Mouse (Mus musculus) hindbrain, postnatal 0 days (tissue): ENCODE data around the gene Nqo2. TPM values are rescaled to one million over a fixed set of nuclear protein-coding genes. Genes with fewer than 3 reads are reported as not detected.

Experiments
- ATAC-seq: fragments of 200-750 bp; cut with Nextera tagmentation; 2 replicates; pipeline ENCODE4 v1.8.0; 2017; ENCODE audit warnings: mild to moderate bottlenecking, moderate TSS enrichment, moderate library complexity
- DNase-seq: peaks from one replicate; pipeline ENCODE4 v3.0.0-alpha.2; 2015; ENCODE audit warnings: low spot score
- H3K27ac ChIP-seq: fragments of 300-500 bp; sonication (generic); 2 replicates; pipeline ENCODE4 v1.5.1; 2014; ENCODE audit warnings: mild to moderate bottlenecking
- H3K27me3 ChIP-seq: fragments of 300-500 bp; sonication (generic); 2 replicates; pipeline ENCODE4 v1.6.1; 2014; ENCODE audit warnings: low read length, mixed read lengths; ENCODE audit not compliant: insufficient read depth
- H3K36me3 ChIP-seq: fragments of 300-500 bp; sonication (generic); 2 replicates; pipeline ENCODE4 v1.6.1; 2014; ENCODE audit warnings: low read length, mixed read lengths; ENCODE audit not compliant: insufficient read depth
- H3K4me1 ChIP-seq: fragments of 300-500 bp; sonication (generic); 2 replicates; pipeline ENCODE4 v1.6.1; 2014; ENCODE audit warnings: antibody characterized with exemption, low read length, mixed read lengths; ENCODE audit not compliant: insufficient read depth
- H3K4me2 ChIP-seq: fragments of 300-500 bp; sonication (generic); 2 replicates; pipeline ENCODE4 v1.6.1; 2014; ENCODE audit warnings: low read depth, mild to moderate bottlenecking, low read length, moderate library complexity, mixed read lengths
- H3K4me3 ChIP-seq: fragments of 300-500 bp; sonication (generic); 2 replicates; pipeline ENCODE4 v1.5.1; 2014; ENCODE audit warnings: low read length
- H3K9ac ChIP-seq: fragments of 300-500 bp; sonication (generic); replicated peaks from 2 replicates; pipeline ENCODE4 v1.6.1; 2014; ENCODE audit warnings: mild to moderate bottlenecking, low read length, moderate library complexity, mixed read lengths
- H3K9me3 ChIP-seq: fragments of 300-500 bp; sonication (generic); 2 replicates; pipeline ENCODE4 v1.6.1; 2016; ENCODE audit warnings: low read length, mixed read lengths
- CTCF ChIP-seq: IDR thresholded peaks from 2 replicates; pipeline ENCODE4 v1.5.1; 2016; ENCODE audit warnings: antibody characterized with exemption, control low read depth, low read depth
- whole genome bisulfite sequencing: fragments of 180-500 bp; shearing (Covaris S2); extraction: QIAGEN DNeasy Blood & Tissue Kit; methylation state at CpG from one replicate; pipeline ENCODE4 v1.1.7; 2014; 5-methylcytosine and 5-hydroxymethylcytosine counted together
- polyA plus RNA-seq: library from polyadenylated mRNA; unstranded; fragments of >200 nt; fragmentation: Nextera tagmentation; extraction: Ambion mirVana; gene quantifications from 2 replicates; pipeline ENCODE4 v1.2.1, GENCODE M21; 2015
- total RNA-seq: library from RNA; depleted of rRNA; stranded (reverse); fragments of >200 nt; gene quantifications from 2 replicates; pipeline ENCODE4 v1.2.3, GENCODE M21; 2014

Nqo2 gene
- total and polyA plus RNA-seq, 2 experiments from 2014 or later = 4.0 to 9.5 TPM

GRCm38 (mm10) chr13:33966574-33966973, 2.1 kb downstream of the Nqo2 start:
- ATAC-seq = no peak
- peaks cover 3% of the 10 kb centered on the region; the same call in 1 of the 2 replicates for H3K4me1 ChIP-seq
- H3K4me2 ChIP-seq = no peak overlapping the region
- TF ChIP-seq CTCF = no peak
- no peak for DNase-seq
- no peak overlapping the region for H3K27ac ChIP-seq
- no peaks in the 10 kb centered on the region for H3K36me3 ChIP-seq
- no peaks in the 10 kb centered on the region for H3K27me3 ChIP-seq
- H3K9ac ChIP-seq = no peak overlapping the region
- no peaks in the 10 kb centered on the region for H3K9me3 ChIP-seq
- no peak overlapping the region for H3K4me3 ChIP-seq

GRCm38 (mm10) chr13:33989625-33990024, 25.1 kb downstream of the Nqo2 start:
- Histone ChIP-seq H3K9ac (no peak overlapping the region), H3K36me3 (no peaks in the 10 kb centered on the region), H3K27me3 (no peaks in the 10 kb centered on the region), H3K9me3 (no peaks in the 10 kb centered on the region), H3K4me1 (no peaks in the 10 kb centered on the region), H3K4me3 (no peak overlapping the region), H3K27ac (no peak overlapping the region), H3K4me2 (no peak overlapping the region)
- no peak for DNase-seq
- 84% methylated on average over 5 of the region's 5 CpGs for WGBS
- no peak for ATAC-seq
- TF ChIP-seq CTCF = no peak

- WGBS = 25% methylated on average over 1 of the region's 1 CpGs
- Histone ChIP-seq H3K36me3 (no peaks in the 10 kb centered on the region), H3K27ac (no peak overlapping the region), H3K9me3 (no peaks in the 10 kb centered on the region), H3K27me3 (no peaks in the 10 kb centered on the region), H3K4me2 (no peak overlapping the region), H3K4me1 (no peaks in the 10 kb centered on the region), H3K4me3 (no peak overlapping the region), H3K9ac (no peak overlapping the region)
- peak; percentile 92 for TF ChIP-seq CTCF
- peak; percentile 79 for ATAC-seq
- DNase-seq = peak; percentile 82
Measured at GRCm38 (mm10) chr13:33995197-33995596, 30.7 kb downstream of the Nqo2 start.

- H3K4me2 ChIP-seq = peak within 1 kb of the TSS; percentile 91
- H3K4me1 ChIP-seq = peaks cover 3% of the 10 kb centered on the region
- peak; percentile 97 for ATAC-seq
- H3K4me3 ChIP-seq = peak within 1 kb of the TSS; percentile 73
- peak; percentile 66 for TF ChIP-seq CTCF
- no peaks in the 10 kb centered on the region for H3K27me3 ChIP-seq
- WGBS = under 1% methylated on average over 90 of the region's 92 CpGs
- no peaks in the 10 kb centered on the region for H3K36me3 ChIP-seq
- H3K27ac ChIP-seq = peak within 1 kb of the TSS; percentile 89
- H3K9me3 ChIP-seq = no peaks in the 10 kb centered on the region
- DNase-seq = peak; percentile 96
- peak within 1 kb of the TSS; percentile 69 for H3K9ac ChIP-seq
Measured at GRCm38 (mm10) chr13:34002058-34003006, 37.8 kb downstream of the Nqo2 start, which contains the start of the genes Ripk1 and Serpinb6a. Gene Ripk1 (plus strand): TSS chr13:34002363. Gene Serpinb6a (minus strand): TSS chr13:34002794.

- Histone ChIP-seq H3K4me3 (peak overlapping the region; percentile 73), H3K36me3 (no peaks in the 10 kb centered on the region), H3K27me3 (no peaks in the 10 kb centered on the region), H3K4me1 (peaks cover 3% of the 10 kb centered on the region), H3K27ac (peak overlapping the region; percentile 89), H3K4me2 (peak overlapping the region; percentile 91), H3K9me3 (no peaks in the 10 kb centered on the region), H3K9ac (peak overlapping the region; percentile 69; the same call in 1 of the 2 replicates)
- 6% methylated on average over 5 of the region's 5 CpGs for WGBS
- DNase-seq (no peak), ATAC-seq (0 out of 2 replicates have a peak, but pooled peaks have one; percentile 0)
- TF ChIP-seq CTCF = no peak
Measured at GRCm38 (mm10) chr13:34003058-34003457, 38.6 kb downstream of the Nqo2 start.

- TF ChIP-seq CTCF = no peak
- Histone ChIP-seq H3K4me3 (no peak overlapping the region), H3K4me1 (peaks cover 3% of the 10 kb centered on the region), H3K27ac (no peak overlapping the region), H3K27me3 (no peaks in the 10 kb centered on the region), H3K4me2 (no peak overlapping the region), H3K9ac (no peak overlapping the region), H3K36me3 (peaks cover 6% of the 10 kb centered on the region; the same call in 1 of the 2 replicates), H3K9me3 (no peaks in the 10 kb centered on the region)
- no peak for DNase-seq
- ATAC-seq = no peak
- 80% methylated on average over 2 of the region's 2 CpGs for WGBS
Measured at GRCm38 (mm10) chr13:34007234-34007633, 42.7 kb downstream of the Nqo2 start.
